Mouse (Mus musculus) MEL (cell line): ENCODE results near the gene Tle4.

ENCODE experiments used
- CTCF ChIP-seq, 3 experiments: IDR thresholded peaks in 2 of 3; conservative IDR thresholded peaks in 1 of 3; 2 replicates each; pipeline ENCODE4 v1.5.1; 2011 to 2012; ENCODE audit warnings: low read length in 3 of 3, low read depth in 2 of 3, mild to moderate bottlenecking in 2 of 3, improper control_type of control experiment in 1 of 3, inconsistent platforms in 1 of 3, mixed read lengths in 1 of 3, moderate library complexity in 1 of 3; ENCODE audit not compliant: control insufficient read depth in 1 of 3, insufficient read depth in 1 of 3, poor library complexity in 1 of 3, severe bottlenecking in 1 of 3
- EP300 ChIP-seq, 2 experiments: IDR thresholded peaks; 2 replicates each; pipeline ENCODE4 v1.6.1; 2011; ENCODE audit warnings: improper control_type of control experiment in 2 of 2, low read length in 2 of 2, low read depth in 1 of 2, mild to moderate bottlenecking in 1 of 2
- GATA1 ChIP-seq: IDR thresholded peaks from 2 replicates; pipeline ENCODE4 v1.6.1; 2011; ENCODE audit warnings: low read depth, low read length, improper control_type of control experiment
- MAFK ChIP-seq: IDR thresholded peaks from 2 replicates; pipeline ENCODE4 v1.6.1; 2011; ENCODE audit warnings: low read depth, mild to moderate bottlenecking, low read length, improper control_type of control experiment, borderline replicate concordance
- NELFE ChIP-seq: IDR thresholded peaks from 2 replicates; pipeline ENCODE4 v1.6.1; 2011; ENCODE audit warnings: low read depth, low read length, improper control_type of control experiment
- POLR2A ChIP-seq, 2 experiments: IDR thresholded peaks; 2 replicates each; pipeline ENCODE4 v1.6.1; 2011 to 2012; ENCODE audit warnings: low read length in 2 of 2, mild to moderate bottlenecking in 2 of 2, control low read depth in 1 of 2, improper control_type of control experiment in 1 of 2, low read depth in 1 of 2, moderate library complexity in 1 of 2; ENCODE audit not compliant: control insufficient read depth in 1 of 2, insufficient read depth in 1 of 2, poor library complexity in 1 of 2
- ZNF384 ChIP-seq: IDR thresholded peaks from 2 replicates; pipeline ENCODE4 v1.6.1; 2012; ENCODE audit warnings: low read depth, mild to moderate bottlenecking, inconsistent platforms, low read length, improper control_type of control experiment

- no peak for TF ChIP-seq GATA1
- TF ChIP-seq EP300 (IDR thresholded peaks at IDR 0.05; ENCODE audit: low read depth in 1 of 2, low read length in 2 of 2), result no peak
- no peak for TF ChIP-seq MAFK
- TF ChIP-seq POLR2A (IDR thresholded peaks at IDR 0.05; ENCODE audit: control insufficient read depth in 1 of 2, insufficient read depth in 1 of 2, low read depth in 1 of 2, low read length in 2 of 2, poor library complexity in 1 of 2), result no peak
- TF ChIP-seq CTCF (IDR thresholded peaks at IDR 0.05 in 2 of 3, conservative IDR thresholded peaks at IDR 0.05 in 1 of 3; ENCODE audit: control insufficient read depth in 1 of 3, insufficient read depth in 1 of 3, low read depth in 2 of 3, low read length in 3 of 3, poor library complexity in 1 of 3, severe bottlenecking in 1 of 3), result no peak
- no peak for TF ChIP-seq ZNF384
- no peak for TF ChIP-seq NELFE
Observed at GRCm38 (mm10) chr19:14635213-14635928, 37.5 kb upstream of the Tle4 start.
